Mouse (Mus musculus) liver, embryonic 12.5 days (tissue): Measurements from ENCODE around the gene Olfr799. TPM values are rescaled to one million over a fixed set of nuclear protein-coding genes. Genes with fewer than 3 reads are reported as not detected.

Experiments
- ATAC-seq: fragments of 200-750 bp; cut with Nextera tagmentation; 2 replicates; pipeline ENCODE4 v1.8.0; 2017; ENCODE audit warnings: moderate number of reproducible peaks, mild to moderate bottlenecking, moderate library complexity
- H3K27ac ChIP-seq: fragments of 300-500 bp; sonication (generic); 2 replicates; pipeline ENCODE4 v1.5.1; 2016; ENCODE audit warnings: mild to moderate bottlenecking
- H3K27me3 ChIP-seq: fragments of 300-500 bp; sonication (generic); replicated peaks from 2 replicates; pipeline ENCODE4 v1.6.1; 2016; ENCODE audit warnings: mild to moderate bottlenecking, moderate library complexity
- H3K36me3 ChIP-seq: fragments of 300-500 bp; sonication (generic); 2 replicates; pipeline ENCODE4 v1.6.1; 2016; ENCODE audit warnings: mild to moderate bottlenecking, moderate library complexity
- H3K4me1 ChIP-seq: fragments of 300-500 bp; sonication (generic); 2 replicates; pipeline ENCODE4 v1.6.1; 2016
- H3K4me2 ChIP-seq: fragments of 300-500 bp; sonication (generic); 2 replicates; pipeline ENCODE4 v1.6.1; 2016; ENCODE audit warnings: mild to moderate bottlenecking, moderate library complexity
- H3K4me3 ChIP-seq: fragments of 300-500 bp; sonication (generic); 2 replicates; pipeline ENCODE4 v1.5.1; 2016; ENCODE audit warnings: mild to moderate bottlenecking, moderate library complexity
- H3K9ac ChIP-seq: fragments of 300-500 bp; sonication (generic); 2 replicates; pipeline ENCODE4 v1.6.1; 2016; ENCODE audit warnings: mild to moderate bottlenecking, moderate library complexity
- H3K9me3 ChIP-seq: fragments of 300-500 bp; sonication (generic); replicated peaks from 2 replicates; pipeline ENCODE4 v1.6.1; 2016; ENCODE audit warnings: mild to moderate bottlenecking, moderate library complexity
- WGBS: fragments of 180-500 bp; shearing (Covaris S2); methylation state at CpG from one replicate; pipeline ENCODE4 v1.1.7; 2016; ENCODE audit not compliant: insufficient replicate concordance; 5-methylcytosine and 5-hydroxymethylcytosine counted together
- polyA plus RNA-seq: library from polyadenylated mRNA; unstranded; fragments of >200 nt; fragmentation: Nextera tagmentation; extraction: Ambion mirVana; gene quantifications from 2 replicates; pipeline ENCODE4 v1.2.1, GENCODE M21; 2016

Olfr799 gene
- polyA plus RNA-seq, result not detected in 2 replicates

- WGBS, result 8% methylated on average over 1 of the region's 1 CpGs
- no peak within 1 kb of the TSS for H3K27ac ChIP-seq
- H3K27me3 ChIP-seq, result no peaks in the 10 kb centered on the region
- no peaks in the 10 kb centered on the region for H3K4me1 ChIP-seq
- no peak for ATAC-seq
- no peaks in the 10 kb centered on the region for H3K36me3 ChIP-seq
- no peak within 1 kb of the TSS for H3K4me3 ChIP-seq
- no peak within 1 kb of the TSS for H3K9ac ChIP-seq
- no peaks in the 10 kb centered on the region for H3K9me3 ChIP-seq
- H3K4me2 ChIP-seq, result no peak within 1 kb of the TSS
Measured at GRCm38 (mm10) chr10:129637184-129637583, at the start of gene Olfr799. Gene Olfr799 (plus strand): TSS chr10:129637484.

- 82% methylated on average over 1 of the region's 1 CpGs for WGBS
Measured at GRCm38 (mm10) chr10:129612470-129612869, 24.8 kb upstream of the Olfr799 start, which contains the start of gene Olfr796. Gene Olfr796 (minus strand): TSS chr10:129612570.

GRCm38 (mm10) chr10:129621724-129622123, 15.6 kb upstream of the Olfr799 start:
- H3K27ac ChIP-seq, result no peak overlapping the region
- no peaks in the 10 kb centered on the region for H3K36me3 ChIP-seq
- no peaks in the 10 kb centered on the region for H3K9me3 ChIP-seq
- no peak overlapping the region for H3K9ac ChIP-seq
- no peak overlapping the region for H3K4me2 ChIP-seq
- H3K4me3 ChIP-seq, result no peak overlapping the region
- H3K4me1 ChIP-seq, result no peaks in the 10 kb centered on the region
- ATAC-seq, result no peak
- H3K27me3 ChIP-seq, result no peaks in the 10 kb centered on the region
- 16% methylated on average over 1 of the region's 1 CpGs for WGBS

More at GRCm38 (mm10) chr10:129612470-129612869, 24.8 kb upstream of the Olfr799 start, which contains the start of gene Olfr796:
- H3K27ac ChIP-seq, result no peak within 1 kb of the TSS
- no peak within 1 kb of the TSS for H3K9ac ChIP-seq
- H3K4me1 ChIP-seq, result no peaks in the 10 kb centered on the region
- H3K4me3 ChIP-seq, result no peak within 1 kb of the TSS
- 0 out of 2 replicates have a peak, but pooled peaks cover 5% of the 10 kb centered on the region for H3K9me3 ChIP-seq
- no peak for ATAC-seq
- H3K27me3 ChIP-seq, result no peaks in the 10 kb centered on the region
- no peak within 1 kb of the TSS for H3K4me2 ChIP-seq
- no peaks in the 10 kb centered on the region for H3K36me3 ChIP-seq

GRCm38 (mm10) chr10:129623251-129623650, 14.0 kb upstream of the Olfr799 start:
- no peak overlapping the region for H3K4me3 ChIP-seq
- ATAC-seq, result no peak
- no peaks in the 10 kb centered on the region for H3K4me1 ChIP-seq
- H3K9me3 ChIP-seq, result no peaks in the 10 kb centered on the region
- no peak overlapping the region for H3K9ac ChIP-seq
- H3K27ac ChIP-seq, result no peak overlapping the region
- no peaks in the 10 kb centered on the region for H3K27me3 ChIP-seq
- no peak overlapping the region for H3K4me2 ChIP-seq
- no peaks in the 10 kb centered on the region for H3K36me3 ChIP-seq

GRCm38 (mm10) chr10:129627834-129628233, 9.4 kb upstream of the Olfr799 start, which contains the start of gene Olfr798:
Gene Olfr798 (minus strand): TSS chr10:129627934.
- 0 out of 2 replicates have a peak, but pooled peaks cover 2% of the 10 kb centered on the region for H3K9me3 ChIP-seq
- H3K27me3 ChIP-seq, result no peaks in the 10 kb centered on the region
- no peaks in the 10 kb centered on the region for H3K4me1 ChIP-seq
- no peak within 1 kb of the TSS for H3K9ac ChIP-seq
- H3K27ac ChIP-seq, result no peak within 1 kb of the TSS
- H3K4me2 ChIP-seq, result no peak within 1 kb of the TSS
- H3K36me3 ChIP-seq, result no peaks in the 10 kb centered on the region
- H3K4me3 ChIP-seq, result no peak within 1 kb of the TSS
- no peak for ATAC-seq
- WGBS, result 59% methylated on average over 1 of the region's 1 CpGs

GRCm38 (mm10) chr10:129651763-129652162, 14.5 kb downstream of the Olfr799 start:
- ATAC-seq, result no peak
- Histone ChIP-seq H3K4me1 (no peaks in the 10 kb centered on the region), H3K27me3 (no peaks in the 10 kb centered on the region), H3K36me3 (no peaks in the 10 kb centered on the region), H3K9ac (no peak overlapping the region), H3K9me3 (peaks cover 7% of the 10 kb centered on the region; the same call in 1 of the 2 replicates), H3K4me3 (no peak overlapping the region), H3K4me2 (no peak overlapping the region), H3K27ac (no peak overlapping the region)
- 74% methylated on average over 1 of the region's 1 CpGs for WGBS

GRCm38 (mm10) chr10:129657394-129657793, 20.1 kb downstream of the Olfr799 start, which contains the start of gene Olfr800:
Gene Olfr800 (plus strand): TSS chr10:129657694.
- H3K9ac ChIP-seq, result no peak within 1 kb of the TSS
- no peaks in the 10 kb centered on the region for H3K36me3 ChIP-seq
- no peak within 1 kb of the TSS for H3K27ac ChIP-seq
- no peaks in the 10 kb centered on the region for H3K27me3 ChIP-seq
- no peak within 1 kb of the TSS for H3K4me3 ChIP-seq
- H3K9me3 ChIP-seq, result 0 out of 2 replicates have a peak, but pooled peaks cover 4% of the 10 kb centered on the region
- ATAC-seq, result no peak
- H3K4me1 ChIP-seq, result no peaks in the 10 kb centered on the region
- no peak within 1 kb of the TSS for H3K4me2 ChIP-seq

- H3K9me3 ChIP-seq, result no peaks in the 10 kb centered on the region
- no peak within 1 kb of the TSS for H3K4me3 ChIP-seq
- no peaks in the 10 kb centered on the region for H3K36me3 ChIP-seq
- WGBS, result 59% methylated on average over 1 of the region's 1 CpGs
- ATAC-seq, result no peak
- no peak within 1 kb of the TSS for H3K27ac ChIP-seq
- H3K4me1 ChIP-seq, result no peaks in the 10 kb centered on the region
- H3K4me2 ChIP-seq, result no peak within 1 kb of the TSS
- no peak within 1 kb of the TSS for H3K9ac ChIP-seq
- no peaks in the 10 kb centered on the region for H3K27me3 ChIP-seq
Measured at GRCm38 (mm10) chr10:129673765-129674164, 36.5 kb downstream of the Olfr799 start, which contains the start of gene Olfr801. Gene Olfr801 (minus strand): TSS chr10:129673865.

- Histone ChIP-seq H3K4me1 (no peaks in the 10 kb centered on the region), H3K9ac (no peak within 1 kb of the TSS), H3K27me3 (no peaks in the 10 kb centered on the region), H3K36me3 (no peaks in the 10 kb centered on the region), H3K4me3 (no peak within 1 kb of the TSS), H3K4me2 (no peak within 1 kb of the TSS), H3K9me3 (no peaks in the 10 kb centered on the region), H3K27ac (no peak within 1 kb of the TSS)
- ATAC-seq, result no peak
- 55% methylated on average over 1 of the region's 1 CpGs for WGBS
Measured at GRCm38 (mm10) chr10:129688069-129688468, 50.8 kb downstream of the Olfr799 start, which contains the start of gene Olfr802. Gene Olfr802 (minus strand): TSS chr10:129688169.

- H3K27ac ChIP-seq, result no peak within 1 kb of the TSS
- 57% methylated on average over 2 of the region's 2 CpGs for WGBS
- H3K36me3 ChIP-seq, result no peaks in the 10 kb centered on the region
- no peak within 1 kb of the TSS for H3K4me2 ChIP-seq
- H3K9me3 ChIP-seq, result no peaks in the 10 kb centered on the region
- H3K27me3 ChIP-seq, result no peaks in the 10 kb centered on the region
- no peak within 1 kb of the TSS for H3K9ac ChIP-seq
- H3K4me1 ChIP-seq, result no peaks in the 10 kb centered on the region
- H3K4me3 ChIP-seq, result no peak within 1 kb of the TSS
- ATAC-seq, result no peak
Measured at GRCm38 (mm10) chr10:129694186-129694585, 56.9 kb downstream of the Olfr799 start, which contains the start of gene Olfr803. Gene Olfr803 (minus strand): TSS chr10:129694286.

Other genes with a start within 250 kb of the Olfr799 start
- not detected in 2 replicates for gene Olfr785, start 232.1 kb upstream of the Olfr799 start, polyA plus RNA-seq
- not detected in 2 replicates for gene Olfr786, start 210.2 kb upstream of the Olfr799 start, polyA plus RNA-seq
- gene Olfr787, start 175.6 kb upstream of the Olfr799 start, polyA plus RNA-seq, result not detected in 2 replicates
- gene Olfr788, start 166.5 kb upstream of the Olfr799 start, polyA plus RNA-seq, result not detected in 2 replicates
- not detected in 2 replicates for gene Olfr789, start 152.7 kb upstream of the Olfr799 start, polyA plus RNA-seq
- not detected in 2 replicates for gene Olfr790, start 139.0 kb upstream of the Olfr799 start, polyA plus RNA-seq
- not detected in 2 replicates for gene Olfr791, start 115.7 kb upstream of the Olfr799 start, polyA plus RNA-seq
- not detected in 2 replicates for gene Olfr792, start 98.3 kb upstream of the Olfr799 start, polyA plus RNA-seq
- gene Olfr794, start 69.8 kb upstream of the Olfr799 start, polyA plus RNA-seq, result not detected in 2 replicates
- not detected in 2 replicates for gene Olfr796, start 24.9 kb upstream of the Olfr799 start, polyA plus RNA-seq
- gene Olfr798, start 9.6 kb upstream of the Olfr799 start, polyA plus RNA-seq, result not detected in 2 replicates
- not detected in 2 replicates for gene Olfr800, start 20.2 kb downstream of the Olfr799 start, polyA plus RNA-seq
- gene Olfr801, start 36.4 kb downstream of the Olfr799 start, polyA plus RNA-seq, result not detected in 2 replicates
- not detected in 2 replicates for gene Olfr802, start 50.7 kb downstream of the Olfr799 start, polyA plus RNA-seq
- gene Olfr803, start 56.8 kb downstream of the Olfr799 start, polyA plus RNA-seq, result not detected in 2 replicates
- gene Olfr804, start 65.7 kb downstream of the Olfr799 start, polyA plus RNA-seq, result not detected in 2 replicates
- not detected in 2 replicates for gene Olfr805, start 91.9 kb downstream of the Olfr799 start, polyA plus RNA-seq
- not detected in 2 replicates for gene Olfr806, start 104.4 kb downstream of the Olfr799 start, polyA plus RNA-seq
- not detected in 2 replicates for gene Olfr807, start 120.3 kb downstream of the Olfr799 start, polyA plus RNA-seq
- gene Olfr808, start 128.0 kb downstream of the Olfr799 start, polyA plus RNA-seq, result not detected in 2 replicates
- not detected in 2 replicates for gene Olfr809, start 137.2 kb downstream of the Olfr799 start, polyA plus RNA-seq
- not detected in 2 replicates for gene Olfr810, start 157.4 kb downstream of the Olfr799 start, polyA plus RNA-seq
- gene Olfr811, start 166.9 kb downstream of the Olfr799 start, polyA plus RNA-seq, result not detected in 2 replicates
- gene Olfr812, start 208.6 kb downstream of the Olfr799 start, polyA plus RNA-seq, result not detected in 2 replicates
- not detected in 2 replicates for gene Olfr813, start 217.9 kb downstream of the Olfr799 start, polyA plus RNA-seq
- not detected in 2 replicates for gene Olfr814, start 242.4 kb downstream of the Olfr799 start, polyA plus RNA-seq